Mouse (Mus musculus): ENCODE data around the gene Ide. TPM values are rescaled to one million over a fixed set of nuclear protein-coding genes. Genes with fewer than 3 reads are reported as not detected.

Gene Ide
- polyA plus RNA-seq, 1 experiment from 2014 or later: 16.5 TPM

DNA sequence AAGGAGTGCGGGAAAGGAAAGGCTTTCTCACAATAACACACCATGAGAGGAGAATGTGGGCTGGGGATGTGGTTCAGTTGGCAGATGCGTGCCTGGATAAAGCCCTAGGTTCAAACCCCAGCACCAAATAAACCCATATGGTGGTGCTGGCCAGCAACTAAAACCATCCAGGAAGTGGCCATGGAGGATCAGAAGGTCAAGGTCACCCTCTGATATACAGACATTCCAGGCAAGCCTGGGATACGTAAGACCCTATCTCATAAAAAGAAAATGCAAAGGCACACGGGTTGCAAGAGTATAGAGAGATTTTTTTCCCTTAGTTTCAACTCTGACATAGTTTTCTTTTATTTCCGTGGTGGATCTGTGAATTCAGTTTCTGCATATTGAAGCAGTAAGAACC, 3.3 kb upstream of the Ide start:
- Histone ChIP-seq H3K4me2 (ENCODE audit: low read depth, low read length) (no peak overlapping the region), H3K4me1 (ENCODE audit: insufficient read depth) (no peaks in the 10 kb centered on the region), H3K4me3 (ENCODE audit: low read depth, low read length) (no peak overlapping the region), H3K36me3 (replicated peaks; ENCODE audit: insufficient read depth, low read length) (no peaks in the 10 kb centered on the region), H3K27ac (ENCODE audit: low read depth) (no peak overlapping the region), H3K9ac (replicated peaks) (no peak overlapping the region), H3K27me3 (ENCODE audit: insufficient read depth, low read length) (no peaks in the 10 kb centered on the region), H3K9me3 (ENCODE audit: low read length) (no peaks in the 10 kb centered on the region)
- ATAC-seq: no peak
- WGBS (ENCODE audit: insufficient replicate concordance): 59% methylated on average over 5 of the region's 5 CpGs
- no peak for DNase-seq
- TF ChIP-seq EP300 (IDR thresholded peaks at IDR 0.05; ENCODE audit: low read depth): no peak
- no peak for TF ChIP-seq CTCF (IDR thresholded peaks at IDR 0.05; ENCODE audit: low read depth)

GRCm38 (mm10) chr19:37340495-37340894, 2.8 kb upstream of the Ide start:
- H3K27ac ChIP-seq (ENCODE audit: low read depth): no peak overlapping the region
- DNase-seq (no peak), ATAC-seq (no peak)
- H3K4me1 ChIP-seq (ENCODE audit: insufficient read depth): no peaks in the 10 kb centered on the region
- no peaks in the 10 kb centered on the region for H3K27me3 ChIP-seq (ENCODE audit: insufficient read depth, low read length)
- TF ChIP-seq CTCF (IDR thresholded peaks at IDR 0.05; ENCODE audit: low read depth): no peak
- TF ChIP-seq EP300 (IDR thresholded peaks at IDR 0.05; ENCODE audit: low read depth): no peak
- no peak overlapping the region for H3K4me2 ChIP-seq (ENCODE audit: low read depth, low read length)
- WGBS (ENCODE audit: insufficient replicate concordance): 44% methylated on average over 5 of the region's 5 CpGs
- no peak overlapping the region for H3K9ac ChIP-seq (replicated peaks)
- no peaks in the 10 kb centered on the region for H3K9me3 ChIP-seq (ENCODE audit: low read length)
- H3K4me3 ChIP-seq (ENCODE audit: low read depth, low read length): no peak overlapping the region
- H3K36me3 ChIP-seq (replicated peaks; ENCODE audit: insufficient read depth, low read length): no peaks in the 10 kb centered on the region

DNA sequence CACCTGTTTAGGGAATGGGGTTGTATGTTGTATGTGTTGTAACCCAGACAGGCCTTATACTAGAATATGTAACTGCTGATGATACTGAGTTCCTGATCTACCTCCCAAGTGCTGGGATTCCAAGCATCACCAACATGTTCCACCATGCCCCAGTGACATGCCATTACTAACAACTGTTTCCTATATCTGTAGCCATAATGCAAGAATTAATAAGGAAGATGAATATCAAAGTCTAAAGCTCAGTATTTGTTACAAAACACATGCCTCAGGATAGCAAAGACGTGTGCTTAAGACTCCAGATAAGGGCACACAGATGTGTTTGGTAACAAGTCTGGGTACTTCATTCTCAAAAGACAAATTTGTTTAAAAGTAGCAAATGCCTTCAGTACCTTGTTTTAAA, 2.3 kb downstream of the Ide start:
- Histone ChIP-seq H3K27ac (ENCODE audit: low read depth) (no peak overlapping the region), H3K36me3 (replicated peaks; ENCODE audit: insufficient read depth, low read length) (no peaks in the 10 kb centered on the region), H3K4me1 (ENCODE audit: insufficient read depth) (peaks cover 2% of the 10 kb centered on the region; the same call in 1 of the 2 replicates), H3K9me3 (ENCODE audit: low read length) (no peaks in the 10 kb centered on the region), H3K4me3 (ENCODE audit: low read depth, low read length) (no peak overlapping the region), H3K4me2 (ENCODE audit: low read depth, low read length) (no peak overlapping the region), H3K9ac (replicated peaks) (no peak overlapping the region), H3K27me3 (ENCODE audit: insufficient read depth, low read length) (no peaks in the 10 kb centered on the region)
- no peak for DNase-seq
- ATAC-seq: no peak
- whole genome bisulfite sequencing (ENCODE audit: insufficient replicate concordance): 57% methylated on average over 1 of the region's 1 CpGs
- TF ChIP-seq EP300 (IDR thresholded peaks at IDR 0.05; ENCODE audit: low read depth) (no peak), CTCF (IDR thresholded peaks at IDR 0.05; ENCODE audit: low read depth) (no peak)

- no peak for DNase-seq
- no peaks in the 10 kb centered on the region for H3K9me3 ChIP-seq (ENCODE audit: low read length)
Measured at GRCm38 (mm10) chr19:37333357-37333756, 4.3 kb downstream of the Ide start.

DNA sequence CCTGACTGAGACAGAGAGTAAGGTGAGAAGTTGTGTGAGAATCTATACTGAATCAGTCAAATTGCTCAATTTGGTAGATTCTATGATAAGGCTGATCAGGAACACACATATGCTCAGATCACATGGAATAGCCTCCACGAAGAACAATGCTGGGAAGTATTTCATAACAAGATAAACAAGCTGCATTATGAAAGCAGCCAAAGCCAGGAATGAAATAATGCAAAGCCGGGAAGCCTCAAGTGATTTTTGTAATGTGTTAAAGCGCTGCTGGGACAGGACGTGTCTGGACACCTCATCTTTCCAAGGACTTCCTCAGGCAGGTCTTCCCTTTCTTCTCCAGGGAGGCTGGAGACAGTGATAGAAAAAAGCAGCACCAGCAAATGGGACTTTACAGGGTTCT, 4.9 kb downstream of the Ide start:
- no peaks in the 10 kb centered on the region for H3K9me3 ChIP-seq (ENCODE audit: low read length)
- H3K4me1 ChIP-seq (ENCODE audit: insufficient read depth): peaks cover 2% of the 10 kb centered on the region; the same call in 1 of the 2 replicates
- no peak for TF ChIP-seq CTCF (IDR thresholded peaks at IDR 0.05; ENCODE audit: low read depth)
- ATAC-seq (no peak), DNase-seq (no peak)
- H3K4me3 ChIP-seq (ENCODE audit: low read depth, low read length): no peak overlapping the region
- WGBS (ENCODE audit: insufficient replicate concordance): 77% methylated on average over 4 of the region's 4 CpGs
- no peak overlapping the region for H3K9ac ChIP-seq (replicated peaks)
- H3K4me2 ChIP-seq (ENCODE audit: low read depth, low read length): no peak overlapping the region
- H3K36me3 ChIP-seq (replicated peaks; ENCODE audit: insufficient read depth, low read length): peaks cover 12% of the 10 kb centered on the region
- H3K27me3 ChIP-seq (ENCODE audit: insufficient read depth, low read length): no peaks in the 10 kb centered on the region
- H3K27ac ChIP-seq (ENCODE audit: low read depth): no peak overlapping the region

More at GRCm38 (mm10) chr19:37333357-37333756, 4.3 kb downstream of the Ide start:
- Histone ChIP-seq H3K9ac (replicated peaks) (no peak overlapping the region), H3K27ac (ENCODE audit: low read depth) (no peak overlapping the region), H3K27me3 (ENCODE audit: insufficient read depth, low read length) (no peaks in the 10 kb centered on the region), H3K36me3 (replicated peaks; ENCODE audit: insufficient read depth, low read length) (peaks cover 12% of the 10 kb centered on the region), H3K4me2 (ENCODE audit: low read depth, low read length) (no peak overlapping the region), H3K4me1 (ENCODE audit: insufficient read depth) (peaks cover 2% of the 10 kb centered on the region; the same call in 1 of the 2 replicates), H3K4me3 (ENCODE audit: low read depth, low read length) (no peak overlapping the region)
- ATAC-seq: no peak
- 58% methylated on average over 5 of the region's 5 CpGs for WGBS (ENCODE audit: insufficient replicate concordance)
- TF ChIP-seq EP300 (IDR thresholded peaks at IDR 0.05; ENCODE audit: low read depth): no peak
- no peak for TF ChIP-seq CTCF (IDR thresholded peaks at IDR 0.05; ENCODE audit: low read depth)

DNA sequence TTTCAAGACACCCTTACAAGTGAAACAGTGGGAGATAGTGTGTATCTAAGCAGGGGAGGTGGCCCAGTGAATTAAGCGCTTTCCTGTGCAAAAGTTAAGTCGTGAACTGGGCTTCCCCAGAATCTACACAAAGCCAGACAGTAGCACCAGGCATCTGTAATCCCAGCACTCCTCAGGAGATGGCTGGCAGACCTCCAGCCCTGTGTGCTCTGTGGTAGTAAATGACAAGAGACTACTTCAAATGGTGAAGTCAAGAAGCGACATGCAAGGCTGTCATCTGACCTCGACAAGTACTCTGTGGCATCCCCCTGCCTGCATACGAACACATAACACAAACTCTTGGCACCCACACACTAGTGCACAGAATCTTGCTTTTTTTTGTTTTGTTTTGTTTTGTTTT, 10.4 kb downstream of the Ide start:
- H3K9ac ChIP-seq (replicated peaks): no peak overlapping the region
- no peak overlapping the region for H3K4me3 ChIP-seq (ENCODE audit: low read depth, low read length)
- no peak overlapping the region for H3K4me2 ChIP-seq (ENCODE audit: low read depth, low read length)
- WGBS (ENCODE audit: insufficient replicate concordance): 86% methylated on average over 5 of the region's 5 CpGs
- no peak overlapping the region for H3K27ac ChIP-seq (ENCODE audit: low read depth)
- no peaks in the 10 kb centered on the region for H3K4me1 ChIP-seq (ENCODE audit: insufficient read depth)
- no peak for ATAC-seq
- no peaks in the 10 kb centered on the region for H3K27me3 ChIP-seq (ENCODE audit: insufficient read depth, low read length)
- H3K36me3 ChIP-seq (replicated peaks; ENCODE audit: insufficient read depth, low read length): peaks cover 22% of the 10 kb centered on the region
- DNase-seq: no peak
- no peaks in the 10 kb centered on the region for H3K9me3 ChIP-seq (ENCODE audit: low read length)
- no peak for TF ChIP-seq CTCF (IDR thresholded peaks at IDR 0.05; ENCODE audit: low read depth)
- TF ChIP-seq EP300 (IDR thresholded peaks at IDR 0.05; ENCODE audit: low read depth): no peak

- Histone ChIP-seq H3K27ac (ENCODE audit: low read depth) (no peak overlapping the region), H3K4me1 (ENCODE audit: insufficient read depth) (no peaks in the 10 kb centered on the region), H3K9ac (replicated peaks) (no peak overlapping the region), H3K9me3 (ENCODE audit: low read length) (no peaks in the 10 kb centered on the region), H3K4me3 (ENCODE audit: low read depth, low read length) (no peak overlapping the region), H3K36me3 (replicated peaks; ENCODE audit: insufficient read depth, low read length) (peaks cover 12% of the 10 kb centered on the region), H3K27me3 (ENCODE audit: insufficient read depth, low read length) (no peaks in the 10 kb centered on the region), H3K4me2 (ENCODE audit: low read depth, low read length) (no peak overlapping the region)
- TF ChIP-seq CTCF (IDR thresholded peaks at IDR 0.05; ENCODE audit: low read depth) (no peak), EP300 (IDR thresholded peaks at IDR 0.05; ENCODE audit: low read depth) (no peak)
- WGBS (ENCODE audit: insufficient replicate concordance): 61% methylated on average over 3 of the region's 3 CpGs
- ATAC-seq (no peak), DNase-seq (no peak)
Measured at GRCm38 (mm10) chr19:37323566-37323965, 14.1 kb downstream of the Ide start.

All from liver, postnatal 0 days (tissue).